8 mouse cellular contexts compared by ENCODE assay signal in the genomic region with DNA sequence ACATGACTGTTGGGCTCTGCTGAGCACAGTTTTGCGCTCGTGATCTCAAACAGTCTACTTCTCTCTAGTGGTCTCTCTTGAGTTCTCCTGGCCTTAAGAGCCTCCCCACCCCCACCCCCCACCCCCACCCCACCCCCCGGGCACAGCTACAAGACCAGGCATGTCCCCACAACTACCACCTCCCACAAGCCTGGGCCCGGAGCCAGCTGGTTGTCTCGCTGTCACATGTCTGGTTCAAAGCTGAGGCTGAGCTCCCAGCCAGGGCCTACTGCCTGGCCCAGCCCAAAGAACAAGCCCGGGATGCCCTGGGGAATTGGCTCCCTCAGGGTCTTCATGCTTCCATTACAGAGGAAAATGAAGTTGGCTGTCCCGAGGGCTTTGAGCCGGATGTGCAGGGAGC. TPM values are rescaled to one million over a fixed set of nuclear protein-coding genes. Genes with fewer than 3 reads are reported as not detected.
DNase-seq lines count a peak whose midpoint lies in the region.

No protein-coding gene starts in this region.

- H3K27ac ChIP-seq in forebrain, embryonic 10.5 days = no peak overlapping the region

- intact Hi-C loops in heart, postnatal 14 days (cut with DNase I) = no loop called here

- peaks cover 71% of the 10 kb centered on the region for H3K27me3 ChIP-seq in forebrain, embryonic 10.5 days (ENCODE audit: poor library complexity, severe bottlenecking)

- H3K36me3 ChIP-seq in forebrain, embryonic 10.5 days (replicated peaks) = no peaks in the 10 kb centered on the region

- H3K4me1 ChIP-seq in forebrain, embryonic 10.5 days = peaks cover 48% of the 10 kb centered on the region

- WGBS in forebrain, embryonic 10.5 days = 78% methylated on average over 8 of the region's 8 CpGs

- no peaks in the 10 kb centered on the region for H3K9me3 ChIP-seq in forebrain, embryonic 10.5 days

- DNase-seq in cerebellum, postnatal 10 days = peak; percentile 55 to 70
- DNase-seq in cerebellum, adult 11 months = no peak
- DNase-seq in ovary, adult 18-20 months (ENCODE audit: low spot score) = peak; percentile 39
- no peak for DNase-seq in ovary, postnatal 10 days (ENCODE audit: low spot score)
- DNase-seq in heart, postnatal 14 days = peak; percentile 51 to 64
- peak; percentile 82 for DNase-seq in lung, postnatal 10 days
- DNase-seq in embryo, embryonic 11 days = no peak
- no peak for DNase-seq in forebrain, embryonic 10.5 days (ENCODE audit: extremely low spot score, low spot score)

- no peak overlapping the region for H3K4me3 ChIP-seq in forebrain, embryonic 10.5 days

RNA-seq across cellular contexts. Expression of gene Ass1, which starts 15.7 kb away (rescaled TPM):
- total RNA-seq in heart, postnatal 14 days (2021) = 1 to 10 TPM; 3.1 to 3.7 TPM
- 7.3 and 7.6 TPM in 2 replicates for polyA plus RNA-seq in forebrain, embryonic 10.5 days (2016; fragmentation: Nextera tagmentation; extraction: Ambion mirVana)

Comparison
In these comparisons a context has a peak if more than half of its experiments do, and no peak if none do; other contexts are left out.
1. DNase-seq: peak in cerebellum, postnatal 10 days (2 of 2), ovary, adult 18-20 months (single experiment), heart, postnatal 14 days (2 of 2) and lung, postnatal 10 days (single experiment); none in cerebellum, adult 11 months (single experiment), ovary, postnatal 10 days (single experiment), embryo, embryonic 11 days (single experiment) and forebrain, embryonic 10.5 days (single experiment).